Mouse (Mus musculus): ENCODE measurements around the gene Rhox9. TPM values are rescaled to one million over a fixed set of nuclear protein-coding genes. Genes with fewer than 3 reads are reported as not detected.
"Not testable (repeated sequence)": the region's sequence is repeated elsewhere in the genome, so short reads cannot be mapped to it uniquely, and the experiment has no call there.

Rhox9 gene
- polyA plus RNA-seq (2017; shearing (Covaris generic)): not detected

GRCm38 (mm10) chrX:37901670-37902069, at the start of gene Rhox9:
Gene Rhox9, minus strand, starts transcription at chrX:37901770.
- ATAC-seq: not testable (repeated sequence)

DNA sequence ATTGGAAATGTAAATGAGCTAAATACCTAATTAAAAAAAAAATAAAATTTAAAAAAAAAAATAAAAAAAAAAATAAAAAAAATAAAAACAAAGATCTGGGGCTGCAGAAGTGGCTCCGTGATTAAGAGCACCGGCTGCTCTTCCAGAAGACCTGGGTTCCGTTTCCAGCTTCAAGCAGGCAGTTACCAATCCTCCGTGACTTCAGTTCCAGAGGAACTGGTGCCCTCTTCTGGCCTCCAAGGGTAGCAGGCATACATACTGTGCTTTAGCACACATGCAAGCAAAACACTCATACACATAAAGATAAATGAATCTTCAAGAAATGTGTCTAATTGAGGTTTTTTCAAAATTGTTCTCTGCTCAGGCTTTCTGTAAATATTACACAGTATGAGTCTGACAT, 14.7 kb upstream of the Rhox9 start:
- ATAC-seq: no peak

GRCm38 (mm10) chrX:37908581-37908980, 7.0 kb upstream of the Rhox9 start:
- ATAC-seq: no peak

DNA sequence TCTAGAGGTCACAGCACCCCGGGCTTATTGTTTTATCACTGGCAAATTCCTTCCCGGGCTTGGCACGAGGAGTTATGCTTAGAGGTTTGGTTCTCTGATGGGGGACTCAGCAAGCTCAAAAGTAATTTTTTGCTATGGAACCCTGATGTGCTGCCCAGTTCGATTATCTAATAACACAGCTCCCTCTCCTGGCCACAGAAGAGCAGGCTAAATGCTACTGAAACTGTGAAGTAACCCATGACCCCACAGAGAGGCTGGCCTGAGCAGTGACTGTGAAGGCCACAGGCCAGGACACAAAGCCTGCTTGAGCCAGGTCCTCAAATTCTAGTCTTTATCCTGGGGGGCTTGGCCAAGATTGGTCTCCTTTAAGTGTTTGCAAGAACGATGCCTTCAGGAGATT, 2.2 kb upstream of the Rhox9 start:
- no peak for ATAC-seq

- ATAC-seq: not testable (repeated sequence)
These were observed 4.4 kb downstream of the Rhox9 start, which contains the start of gene Rhox7b for GRCm38 (mm10) chrX:37897132-37897531. Gene Rhox7b, minus strand, starts transcription at chrX:37897232.

GRCm38 (mm10) chrX:37878844-37879243, 22.7 kb downstream of the Rhox9 start, which contains the start of gene Rhox8:
Gene Rhox8, minus strand, starts transcription at chrX:37878944.
- ATAC-seq: no peak

GRCm38 (mm10) chrX:37871641-37872040, 29.9 kb downstream of the Rhox9 start:
- no peak for ATAC-seq

Other genes starting within 250 kb of the Rhox9 start
- gene Rhox3h, start 233.0 kb downstream of the Rhox9 start, polyA plus RNA-seq (2017; shearing (Covaris generic)): not detected
- not detected for gene Rhox2h, start 228.5 kb downstream of the Rhox9 start, polyA plus RNA-seq (2017; shearing (Covaris generic))
- not detected for gene Rhox5, start 96.9 kb downstream of the Rhox9 start, polyA plus RNA-seq (2017; shearing (Covaris generic))
- gene Rhox6, start 74.9 kb downstream of the Rhox9 start, polyA plus RNA-seq (2017; shearing (Covaris generic)): not detected
- not detected for gene Rhox7a, start 70.1 kb downstream of the Rhox9 start, polyA plus RNA-seq (2017; shearing (Covaris generic))
- gene Rhox8, start 22.8 kb downstream of the Rhox9 start, polyA plus RNA-seq (2017; shearing (Covaris generic)): under 1 TPM in 2 of 3 experiments, not detected in 1; 0.28 to 0.30 TPM
- gene Rhox7b, start 4.5 kb downstream of the Rhox9 start, polyA plus RNA-seq (2017; shearing (Covaris generic)): not detected
- gene Btg1-ps1, start 117.0 kb upstream of the Rhox9 start, polyA plus RNA-seq (2017; shearing (Covaris generic)): not detected
- not detected for gene Btg1-ps2, start 141.3 kb upstream of the Rhox9 start, polyA plus RNA-seq (2017; shearing (Covaris generic))
- not detected for gene Rhox10, start 164.7 kb upstream of the Rhox9 start, polyA plus RNA-seq (2017; shearing (Covaris generic))
- gene Rhox11, start 183.4 kb upstream of the Rhox9 start, polyA plus RNA-seq (2017; shearing (Covaris generic)): not detected
- not detected for gene Rhox12, start 209.1 kb upstream of the Rhox9 start, polyA plus RNA-seq (2017; shearing (Covaris generic))
- not detected for gene Rhox13, start 219.4 kb upstream of the Rhox9 start, polyA plus RNA-seq (2017; shearing (Covaris generic))

All from inflammation-experienced regulatory T-cells, adult 6 months (primary cell).